Mouse (Mus musculus) fibroblast of lung, adult 2 months (primary cell): Measurements from ENCODE around the gene Wnt1.

Experiments used
- DNase-seq: peaks from one replicate; pipeline ENCODE4 v3.0.0-alpha.2; 2011; ENCODE audit warnings: low read depth

Gene Wnt1

DNA sequence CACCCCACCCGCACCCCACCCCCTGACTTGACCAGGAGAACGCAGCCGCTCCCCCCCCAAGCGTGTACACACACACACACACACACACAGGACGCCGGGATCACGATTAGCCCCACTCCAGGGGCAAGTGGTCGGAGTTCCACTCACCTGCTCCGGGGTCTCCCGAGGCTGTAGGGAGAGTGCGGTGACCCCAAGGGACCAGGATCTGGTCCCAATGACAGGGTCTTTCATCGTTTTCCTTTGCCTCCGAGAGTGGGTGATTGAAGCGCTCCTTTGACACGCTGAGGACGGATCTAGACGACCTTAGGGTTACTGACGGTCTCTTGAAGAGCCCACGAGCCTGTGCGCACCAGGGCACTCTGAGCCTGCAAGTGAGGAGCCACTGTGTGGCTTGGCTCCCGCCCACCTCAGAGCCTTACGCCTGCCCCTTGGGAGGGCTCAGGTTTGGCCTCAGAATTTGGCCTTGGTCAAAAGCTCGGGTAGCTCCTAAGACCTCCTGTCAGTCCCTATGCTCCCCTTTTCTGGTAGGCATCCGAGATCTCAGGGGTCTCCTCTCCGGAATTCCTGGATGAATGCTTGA, 11.4 kb upstream of the Wnt1 start:
- no peak for DNase-seq

DNA sequence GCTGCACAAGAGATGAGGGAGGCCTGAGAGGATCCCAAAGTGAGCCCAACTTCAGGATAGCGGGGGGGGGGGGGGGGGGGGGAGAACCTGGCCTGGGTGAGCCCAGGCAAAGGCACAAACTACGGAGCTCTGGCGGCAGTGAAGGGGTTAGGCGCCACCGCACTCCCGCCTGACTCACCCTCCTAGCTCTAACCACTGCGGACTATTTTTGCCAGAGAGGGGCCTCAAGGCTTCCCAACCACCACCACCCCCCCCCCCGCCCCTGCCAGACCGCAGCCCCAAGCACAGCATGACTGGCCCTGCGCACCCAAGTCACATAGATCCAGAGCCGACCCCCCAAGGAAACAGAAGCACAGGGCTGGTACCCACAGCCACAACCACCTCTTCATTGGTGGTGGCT, 10.9 kb upstream of the Wnt1 start:
- DNase-seq, result no peak

DNA sequence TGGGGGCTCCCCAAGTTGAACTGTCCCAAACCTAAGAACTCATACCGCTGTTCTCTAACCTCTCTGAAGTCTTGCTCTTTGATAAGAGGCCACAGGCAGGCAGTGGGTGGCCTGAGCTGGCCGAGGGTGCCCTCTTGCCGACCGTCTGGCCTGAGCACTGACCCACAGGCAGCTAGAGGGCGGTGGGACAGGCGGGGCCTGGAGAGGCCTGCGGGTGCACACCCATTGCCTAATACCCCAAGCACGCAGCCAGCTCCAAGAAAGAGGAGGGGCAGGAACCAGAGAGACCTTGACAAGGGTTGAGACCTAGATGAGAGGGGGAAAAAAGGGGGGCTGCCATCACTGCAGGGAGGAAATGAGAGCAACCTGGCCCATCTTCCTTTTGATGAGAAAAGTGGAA, 9.6 kb upstream of the Wnt1 start:
- peak; percentile 64 for DNase-seq

DNA sequence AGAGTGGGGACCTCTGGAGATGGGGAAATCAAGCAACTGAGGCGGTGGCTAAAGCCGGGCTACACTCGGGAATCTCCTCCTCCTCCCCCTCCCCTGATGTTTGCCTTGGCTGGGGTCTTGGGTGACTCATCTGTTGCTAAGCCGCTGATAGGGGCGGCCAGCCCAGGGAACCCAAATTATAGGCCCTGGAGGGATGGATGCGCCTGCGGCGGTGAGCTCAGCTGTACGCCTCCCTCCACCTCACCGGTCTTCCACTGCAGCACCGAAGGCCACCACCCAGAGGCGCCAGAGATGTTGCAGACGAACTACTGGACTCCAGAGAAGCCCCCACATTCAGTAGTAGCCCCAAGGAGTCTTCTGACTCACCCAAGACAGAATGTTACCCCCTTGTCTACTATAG, 9.1 kb upstream of the Wnt1 start:
- DNase-seq, result no peak

DNA sequence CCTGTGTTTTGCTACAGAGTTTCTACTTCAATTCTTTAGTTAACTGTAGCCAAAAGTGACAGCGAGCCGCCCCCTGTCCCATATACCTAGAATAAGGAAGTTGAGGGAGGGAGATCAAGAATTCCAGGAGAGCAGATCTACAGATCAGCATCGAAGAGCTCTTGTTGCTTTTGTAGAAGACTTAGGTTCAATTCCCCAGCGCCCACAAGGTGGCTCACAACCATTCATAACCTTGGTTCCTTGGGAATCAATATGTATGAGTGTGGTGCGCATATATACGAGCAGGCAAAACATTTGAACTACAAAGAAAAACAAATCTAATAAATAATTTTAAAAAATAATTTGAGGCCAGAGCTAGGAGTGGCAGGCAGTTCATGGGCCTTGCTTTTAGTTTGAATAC, 8.5 kb upstream of the Wnt1 start:
- no peak for DNase-seq

DNA sequence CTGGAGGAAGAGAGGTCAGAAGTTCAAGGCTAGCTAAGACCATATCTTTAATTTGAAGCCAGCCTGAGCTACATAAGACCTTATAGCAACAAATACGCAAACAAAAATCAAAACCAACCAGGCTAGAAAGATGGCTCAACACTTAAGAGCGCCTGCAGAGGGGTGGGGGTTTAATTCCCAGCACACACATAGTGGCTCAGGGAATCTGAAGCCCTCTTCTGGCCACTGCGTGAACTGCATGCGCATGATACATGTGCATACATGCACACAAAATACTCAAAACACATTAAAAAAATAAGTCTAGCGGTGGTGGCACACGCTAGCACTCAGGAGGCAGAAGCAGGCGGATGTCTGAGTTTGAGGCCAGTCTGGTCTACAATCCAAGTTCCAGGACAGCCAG, 3.9 kb upstream of the Wnt1 start:
- DNase-seq, result no peak

DNA sequence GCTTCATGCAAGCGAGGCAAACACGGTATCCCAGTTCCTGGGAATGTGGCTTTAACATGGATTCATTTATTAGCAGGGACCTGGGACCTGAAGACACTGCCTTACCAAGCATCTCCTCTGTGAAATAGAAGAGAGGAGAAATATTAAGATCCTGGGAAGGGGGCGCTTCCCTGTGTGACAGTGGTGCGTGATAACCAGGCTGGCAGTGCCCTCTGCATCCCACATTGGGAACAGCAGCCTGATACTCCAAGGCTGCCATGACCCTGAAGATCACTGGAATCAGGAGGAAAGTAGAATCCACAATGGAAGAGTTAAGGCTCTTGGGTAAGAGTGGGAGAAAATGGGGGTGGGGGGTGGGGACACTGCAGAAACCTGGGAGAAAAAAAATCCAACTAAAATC, 1.7 kb upstream of the Wnt1 start:
- DNase-seq, result no peak

DNA sequence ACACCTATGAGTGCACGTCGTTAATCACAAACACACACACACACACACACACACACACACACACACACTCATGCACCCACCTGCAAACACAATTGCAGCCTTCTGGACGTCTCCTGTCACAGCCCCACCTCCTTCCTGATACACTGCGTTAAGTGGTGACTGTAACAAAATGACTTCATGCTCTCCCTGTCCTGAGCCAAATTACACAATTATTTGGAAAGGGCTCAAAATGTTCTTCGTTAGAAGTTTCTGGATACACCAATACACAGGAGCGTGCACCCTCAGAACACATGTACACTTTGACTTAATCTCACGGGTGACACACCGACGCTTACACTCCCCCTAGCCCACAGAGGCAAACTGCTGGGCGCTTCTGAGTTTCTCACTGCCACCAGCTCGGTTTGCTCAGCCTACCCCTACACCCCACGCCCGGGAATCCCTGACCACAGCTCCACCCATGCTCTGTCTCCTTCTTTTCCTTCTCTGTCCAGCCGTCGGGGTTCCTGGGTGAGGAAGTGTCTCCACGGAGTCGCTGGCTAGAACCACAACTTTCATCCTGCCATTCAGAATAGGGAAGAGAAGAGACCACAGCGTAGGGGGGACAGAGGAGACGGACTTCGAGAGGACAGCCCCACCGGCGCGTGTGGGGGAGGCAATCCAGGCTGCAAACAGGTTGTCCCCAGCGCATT, 541 bp upstream of the Wnt1 start:
- DNase-seq, result no peak

DNA sequence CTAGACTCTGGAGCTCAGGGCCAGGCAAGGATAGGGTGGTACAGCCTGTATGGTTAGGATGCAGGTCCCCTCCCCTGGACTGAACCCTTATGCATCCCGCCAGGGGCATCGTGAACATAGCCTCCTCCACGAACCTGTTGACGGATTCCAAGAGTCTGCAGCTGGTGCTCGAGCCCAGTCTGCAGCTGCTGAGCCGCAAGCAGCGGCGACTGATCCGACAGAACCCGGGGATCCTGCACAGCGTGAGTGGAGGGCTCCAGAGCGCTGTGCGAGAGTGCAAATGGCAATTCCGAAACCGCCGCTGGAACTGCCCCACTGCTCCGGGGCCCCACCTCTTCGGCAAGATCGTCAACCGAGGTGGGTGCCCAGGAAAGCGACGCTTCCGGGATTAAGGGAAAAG, 1.1 kb downstream of the Wnt1 start:
- no peak for DNase-seq

DNA sequence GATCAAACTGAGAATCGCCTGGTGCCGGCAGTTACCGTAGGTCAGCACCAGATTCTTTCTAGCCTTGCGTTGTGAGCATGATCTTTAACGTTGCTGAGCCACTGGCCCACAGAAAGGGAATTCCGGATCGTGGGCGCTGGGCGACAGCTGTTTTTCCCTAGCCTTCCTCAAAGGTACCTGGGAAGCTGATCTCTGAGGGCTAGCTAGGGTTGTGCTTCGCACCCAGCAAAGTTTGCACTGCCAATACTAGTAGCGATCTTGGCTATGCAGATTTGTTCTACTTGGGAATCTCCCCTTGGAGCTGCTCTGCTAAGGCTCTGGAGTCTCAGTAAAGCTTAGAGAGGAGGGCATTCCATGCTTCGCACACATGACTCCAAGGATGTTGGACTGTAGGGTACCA, 1.6 kb downstream of the Wnt1 start:
- DNase-seq, result no peak

DNA sequence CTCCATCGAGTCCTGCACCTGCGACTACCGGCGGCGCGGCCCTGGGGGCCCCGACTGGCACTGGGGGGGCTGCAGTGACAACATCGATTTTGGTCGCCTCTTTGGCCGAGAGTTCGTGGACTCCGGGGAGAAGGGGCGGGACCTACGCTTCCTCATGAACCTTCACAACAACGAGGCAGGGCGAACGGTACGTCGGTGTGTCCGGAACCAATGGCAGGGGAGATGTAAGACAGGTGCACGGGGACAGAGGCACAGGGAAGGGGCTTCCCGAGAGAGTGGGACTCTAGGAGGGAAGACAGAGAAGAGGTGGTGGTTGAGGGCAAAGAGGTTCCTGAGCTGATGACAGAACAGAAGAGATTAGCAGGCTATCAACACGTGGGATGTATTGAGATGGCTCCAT, 2.1 kb downstream of the Wnt1 start:
- no peak for DNase-seq

DNA sequence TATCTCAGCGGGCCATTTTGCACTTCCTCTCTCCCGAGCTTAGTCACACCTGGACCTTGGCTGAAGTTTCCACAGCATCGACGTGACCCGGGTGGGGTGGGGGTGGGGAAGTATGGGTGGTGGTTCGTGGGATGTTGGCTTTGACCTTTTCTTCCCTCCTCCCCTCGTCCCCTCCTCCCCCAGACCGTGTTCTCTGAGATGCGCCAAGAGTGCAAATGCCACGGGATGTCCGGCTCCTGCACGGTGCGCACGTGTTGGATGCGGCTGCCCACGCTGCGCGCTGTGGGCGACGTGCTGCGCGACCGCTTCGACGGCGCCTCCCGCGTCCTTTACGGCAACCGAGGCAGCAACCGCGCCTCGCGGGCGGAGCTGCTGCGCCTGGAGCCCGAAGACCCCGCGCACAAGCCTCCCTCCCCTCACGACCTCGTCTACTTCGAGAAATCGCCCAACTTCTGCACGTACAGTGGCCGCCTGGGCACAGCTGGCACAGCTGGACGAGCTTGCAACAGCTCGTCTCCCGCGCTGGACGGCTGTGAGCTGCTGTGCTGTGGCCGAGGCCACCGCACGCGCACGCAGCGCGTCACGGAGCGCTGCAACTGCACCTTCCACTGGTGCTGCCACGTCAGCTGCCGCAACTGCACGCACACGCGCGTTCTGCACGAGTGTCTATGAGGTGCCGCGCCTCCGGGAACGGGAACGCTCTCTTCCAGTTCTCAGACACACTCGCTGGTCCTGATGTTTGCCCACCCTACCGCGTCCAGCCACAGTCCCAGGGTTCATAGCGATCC, 2.8 kb downstream of the Wnt1 start:
- DNase-seq, result no peak

DNA sequence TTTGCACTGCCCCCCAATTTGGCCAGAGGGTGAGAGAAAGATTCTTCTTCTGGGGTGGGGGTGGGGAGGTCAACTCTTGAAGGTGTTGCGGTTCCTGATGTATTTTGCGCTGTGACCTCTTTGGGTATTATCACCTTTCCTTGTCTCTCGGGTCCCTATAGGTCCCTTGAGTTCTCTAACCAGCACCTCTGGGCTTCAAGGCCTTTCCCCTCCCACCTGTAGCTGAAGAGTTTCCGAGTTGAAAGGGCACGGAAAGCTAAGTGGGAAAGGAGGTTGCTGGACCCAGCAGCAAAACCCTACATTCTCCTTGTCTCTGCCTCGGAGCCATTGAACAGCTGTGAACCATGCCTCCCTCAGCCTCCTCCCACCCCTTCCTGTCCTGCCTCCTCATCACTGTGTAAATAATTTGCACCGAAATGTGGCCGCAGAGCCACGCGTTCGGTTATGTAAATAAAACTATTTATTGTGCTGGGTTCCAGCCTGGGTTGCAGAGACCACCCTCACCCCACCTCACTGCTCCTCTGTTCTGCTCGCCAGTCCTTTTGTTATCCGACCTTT, 3.6 kb downstream of the Wnt1 start:
- no peak for DNase-seq

DNA sequence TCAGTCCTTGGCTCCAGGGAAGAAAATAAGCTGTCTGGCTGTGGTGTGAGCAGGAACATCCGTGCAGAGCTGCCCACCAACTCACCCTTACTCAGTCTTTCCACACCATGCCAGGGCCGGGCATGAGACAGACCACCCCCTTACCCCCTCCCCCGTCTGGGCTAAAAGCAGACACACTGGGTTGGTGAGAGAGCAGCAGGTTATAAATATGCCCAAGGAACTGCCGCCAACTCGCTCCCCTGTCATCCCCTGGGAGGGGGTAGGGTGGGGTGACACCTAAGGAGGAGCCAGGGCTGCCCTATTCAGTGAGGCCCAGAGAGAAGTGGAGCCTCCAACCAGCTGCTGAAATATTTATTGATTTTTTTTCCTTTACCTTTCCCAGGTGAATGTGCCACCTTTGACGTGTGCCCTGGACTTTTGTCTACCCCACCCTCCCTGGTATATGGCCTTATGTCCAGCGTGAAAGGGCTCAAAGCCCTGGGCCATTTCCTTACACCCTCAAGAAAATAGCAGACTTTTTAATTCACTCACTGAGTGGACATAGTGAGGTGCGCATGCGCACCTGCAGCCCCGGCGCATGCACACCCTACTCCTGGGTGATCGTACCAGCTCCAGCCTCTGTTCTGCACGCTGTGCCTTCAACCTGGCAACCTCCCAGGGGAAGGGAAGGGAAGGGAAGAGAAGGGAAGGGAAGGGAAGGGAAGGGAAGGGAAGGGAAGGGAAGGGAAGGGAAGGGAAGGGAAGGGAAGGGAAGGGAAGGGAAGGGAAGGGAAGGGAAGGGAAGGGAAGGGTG, 7.3 kb downstream of the Wnt1 start:
- DNase-seq, result no peak

DNA sequence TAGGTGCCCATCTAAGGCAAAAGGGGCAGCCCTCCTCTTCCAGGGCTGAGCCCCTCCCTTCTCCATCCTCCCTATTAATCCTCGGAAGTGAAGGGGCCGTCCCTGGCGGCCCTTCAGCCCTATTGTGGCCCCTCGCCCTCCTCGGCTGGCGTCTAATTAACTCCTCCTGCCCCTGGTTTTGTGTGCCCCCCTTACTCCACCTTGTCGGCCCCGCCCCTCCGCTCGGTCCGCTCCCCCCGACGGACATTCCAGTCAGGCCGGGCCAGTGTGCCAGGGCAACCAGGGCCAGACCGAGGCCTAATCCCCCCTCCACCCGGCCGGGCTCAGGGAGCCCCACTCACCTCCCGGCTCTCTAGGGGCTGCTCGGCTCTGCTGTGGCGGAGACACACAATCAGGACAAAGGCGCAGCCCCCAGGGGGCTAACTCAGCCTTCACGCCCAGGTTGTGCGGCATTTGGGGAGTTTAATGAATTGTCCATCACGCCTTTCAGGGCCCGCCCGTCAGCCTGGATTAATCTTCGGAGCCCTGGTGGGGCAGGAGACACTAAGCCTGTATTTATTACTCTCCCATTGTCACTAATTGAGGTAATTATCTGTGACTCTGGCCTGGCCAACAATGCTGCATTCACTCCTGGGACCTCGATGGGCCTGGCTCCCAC, 8.3 kb downstream of the Wnt1 start:
- DNase-seq, result no peak

DNA sequence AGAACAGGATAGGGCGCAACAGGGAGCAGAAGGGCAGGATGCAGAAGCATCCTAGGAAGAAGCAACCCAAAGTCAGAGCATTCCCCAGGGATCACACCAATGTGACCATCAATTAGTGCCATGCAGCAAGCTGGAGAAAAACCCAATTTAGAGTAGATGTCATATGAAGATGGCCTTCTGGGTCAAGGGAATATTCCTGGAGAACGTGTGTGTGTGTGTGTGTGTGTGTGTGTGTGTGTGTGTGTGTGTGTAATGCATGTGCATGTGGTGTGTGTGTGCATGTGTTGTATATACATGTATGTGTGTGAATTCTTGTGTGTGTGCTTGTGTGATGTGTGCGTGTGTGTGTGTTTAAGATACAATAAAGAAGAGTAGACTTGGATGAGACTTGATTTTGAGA, 9.2 kb downstream of the Wnt1 start:
- DNase-seq, result no peak

DNA sequence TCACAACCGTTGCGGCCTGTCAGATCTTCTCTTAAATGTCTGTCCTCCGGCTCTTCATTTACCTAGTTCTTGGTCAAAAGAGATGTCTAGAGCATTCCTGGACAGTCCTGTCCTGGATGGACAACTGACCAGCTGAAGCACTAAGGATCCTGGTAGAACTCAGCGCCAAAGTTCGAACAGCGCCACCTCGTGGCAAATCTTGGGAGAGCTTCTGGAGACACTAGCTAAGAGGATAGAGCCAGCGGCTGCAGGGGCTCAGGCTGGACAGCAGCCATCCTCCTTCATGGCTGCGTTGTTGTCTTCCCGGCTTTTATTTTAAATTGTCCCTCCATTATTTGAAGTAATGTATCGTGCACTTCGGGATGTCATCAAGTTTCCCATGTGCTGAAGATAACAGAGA, 9.7 kb downstream of the Wnt1 start:
- DNase-seq, result no peak

DNA sequence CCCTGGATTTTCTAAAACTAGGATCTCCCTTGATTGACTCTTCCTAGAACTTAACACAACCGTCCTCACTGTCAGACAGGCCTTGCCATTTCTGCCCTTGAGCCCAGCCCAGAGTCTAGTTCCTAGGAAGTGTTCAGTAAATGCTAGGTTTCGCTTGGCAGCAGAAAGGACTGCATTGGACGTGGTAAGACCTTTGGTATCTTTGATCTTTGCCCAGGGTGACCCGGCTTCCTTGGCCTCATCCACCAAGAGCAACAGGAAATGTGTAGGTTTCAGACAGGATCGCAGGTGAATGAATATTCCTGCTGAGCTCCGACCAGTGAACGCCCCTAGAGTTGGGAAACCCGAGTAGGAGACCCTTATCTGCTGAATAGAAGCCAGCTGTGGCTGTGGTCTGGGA, 13.3 kb downstream of the Wnt1 start:
- no peak for DNase-seq

DNA sequence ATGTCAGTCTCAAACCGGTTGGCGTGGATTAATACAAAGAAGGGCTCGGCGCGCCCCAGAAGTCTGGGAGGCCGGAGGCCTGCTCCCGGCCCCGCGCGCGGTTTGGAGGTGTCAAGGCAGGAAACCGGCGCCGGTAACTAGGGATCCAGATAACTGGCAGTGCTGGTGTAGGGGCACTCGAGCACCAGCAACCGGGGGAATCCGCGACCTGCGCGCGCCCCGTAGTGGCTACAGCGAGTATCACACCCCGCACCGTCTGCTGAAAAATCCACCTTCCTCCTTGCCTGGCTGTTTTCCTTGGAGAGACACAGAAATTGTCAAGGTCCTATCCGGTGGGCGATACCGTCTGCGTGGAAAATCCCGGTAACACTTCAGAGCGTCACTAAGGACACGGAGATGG, 14.4 kb downstream of the Wnt1 start:
- DNase-seq, result no peak

DNA sequence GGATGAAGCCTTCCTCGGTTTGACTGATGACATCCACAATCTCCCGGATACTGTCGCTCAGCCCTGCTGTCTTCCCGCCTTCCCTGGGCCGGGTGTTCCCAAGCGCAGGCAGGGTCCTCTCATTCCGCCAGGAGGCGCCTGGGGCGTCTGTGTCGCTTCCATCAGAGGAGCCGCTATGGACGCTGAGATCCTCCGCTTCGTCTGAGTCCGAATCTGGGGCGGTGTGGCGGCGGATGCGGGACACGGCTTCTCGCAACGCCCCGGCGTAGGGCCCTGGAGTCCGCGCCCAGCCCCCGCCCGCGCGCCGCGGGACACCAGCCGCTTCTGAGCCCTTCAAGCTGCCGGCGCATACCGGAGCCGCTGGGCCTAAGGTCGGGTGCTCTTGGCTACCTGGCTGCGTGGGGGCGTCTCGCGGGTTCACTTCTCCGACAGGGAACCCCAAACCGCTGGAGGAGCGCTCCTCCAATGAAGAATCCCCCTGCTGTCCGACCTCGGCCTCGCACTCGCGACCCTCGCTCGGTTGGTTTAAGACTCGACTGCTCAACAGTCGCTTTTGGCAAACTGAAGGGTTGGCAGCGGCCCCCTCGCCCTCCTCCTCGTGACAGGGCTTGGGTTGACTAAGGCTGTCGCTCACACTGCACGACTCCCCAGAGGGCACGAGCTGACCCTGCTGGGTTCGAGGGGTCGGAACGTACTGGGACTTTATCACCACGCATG, 15.8 kb downstream of the Wnt1 start:
- DNase-seq, result no peak

DNA sequence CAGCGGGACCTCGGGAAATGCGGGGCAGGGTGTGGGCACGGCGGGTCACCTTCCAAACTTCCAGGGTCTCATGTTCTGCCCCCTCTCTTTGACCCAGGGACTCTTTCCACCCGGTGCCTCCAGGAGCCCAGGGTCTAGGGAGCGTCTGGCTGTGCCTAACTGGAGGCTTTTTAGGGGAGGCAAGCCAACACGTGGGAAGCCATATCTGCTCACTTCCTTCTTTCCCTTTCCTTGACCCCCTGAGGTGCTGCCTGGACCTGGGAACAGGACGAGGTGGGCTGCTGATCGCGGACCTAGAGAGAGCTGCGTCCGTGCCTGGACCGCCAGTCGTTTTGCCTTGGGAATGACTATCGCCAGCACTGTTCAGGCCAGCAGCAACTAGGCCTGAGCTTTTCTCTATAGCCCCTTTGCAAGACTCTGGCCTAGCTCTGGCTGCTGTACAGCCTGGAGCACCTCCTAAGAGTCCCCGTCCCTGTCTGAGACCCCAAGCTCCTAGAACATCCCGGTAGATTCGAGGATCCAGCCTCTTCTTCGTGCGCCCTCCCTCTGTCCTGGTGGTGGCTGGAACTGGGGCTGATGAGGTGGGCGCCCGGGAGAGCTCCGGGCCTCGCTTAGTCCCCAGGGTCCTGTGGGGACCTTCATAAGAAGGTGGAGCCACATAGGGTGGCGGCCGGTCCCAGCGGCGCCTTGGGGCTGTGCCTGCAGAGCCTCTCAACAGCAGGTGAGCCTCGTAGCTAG, 16.6 kb downstream of the Wnt1 start:
- DNase-seq, result no peak
